Mouse (Mus musculus) WW6 (cell line): ENCODE measurements around the gene Iqcj.

Experiments
- DNase-seq: peaks from one replicate; pipeline ENCODE4 v3.0.0-alpha.2; 2013; ENCODE audit warnings: low read depth, low spot score

Gene Iqcj

GRCm38 (mm10) chr3:67954459-67955065 is 62.5 kb downstream of the Iqcj start:
- DNase-seq: no peak

- DNase-seq: no peak
Measured at GRCm38 (mm10) chr3:67959672-67960071, 67.7 kb downstream of the Iqcj start.

DNA sequence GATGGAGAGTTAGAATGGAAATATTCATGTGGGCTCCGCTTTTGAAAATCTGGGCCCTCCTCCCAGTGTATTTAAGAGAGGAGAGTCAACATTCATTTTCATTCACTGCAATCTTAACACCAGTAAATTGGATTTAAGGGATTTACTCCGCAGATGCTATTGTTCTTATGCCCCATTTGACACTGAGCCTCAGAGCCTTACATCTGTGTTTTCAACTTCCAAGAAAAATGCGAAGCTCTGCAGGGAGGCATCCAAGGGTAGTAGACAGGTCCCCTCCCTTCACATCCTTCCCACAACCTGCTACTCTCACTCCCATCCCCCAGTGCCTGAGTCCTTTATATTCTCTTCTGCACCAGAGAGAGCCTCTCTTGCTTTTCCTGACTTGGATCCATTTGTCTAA is 68.1 kb downstream of the Iqcj start:
- no peak for DNase-seq

DNA sequence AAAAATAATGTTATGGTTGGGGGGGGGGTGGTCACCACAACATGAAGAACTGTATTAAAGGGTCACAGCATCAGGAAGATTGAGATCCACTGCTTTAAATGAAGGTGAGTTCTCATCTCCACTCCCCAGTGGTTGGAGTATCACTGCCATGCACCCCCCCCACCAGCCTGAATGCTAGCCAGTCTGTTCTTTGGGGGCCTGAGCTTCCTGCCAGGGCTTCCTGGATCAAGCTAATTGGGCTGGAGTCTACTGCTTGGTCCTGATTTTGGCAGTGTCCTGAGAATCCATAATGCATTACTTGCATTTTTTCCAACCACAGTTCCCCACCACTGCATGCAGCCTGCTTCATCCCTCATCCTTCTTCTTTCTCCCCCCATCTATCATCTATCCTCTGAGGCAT is 68.7 kb downstream of the Iqcj start:
- no peak for DNase-seq

DNA sequence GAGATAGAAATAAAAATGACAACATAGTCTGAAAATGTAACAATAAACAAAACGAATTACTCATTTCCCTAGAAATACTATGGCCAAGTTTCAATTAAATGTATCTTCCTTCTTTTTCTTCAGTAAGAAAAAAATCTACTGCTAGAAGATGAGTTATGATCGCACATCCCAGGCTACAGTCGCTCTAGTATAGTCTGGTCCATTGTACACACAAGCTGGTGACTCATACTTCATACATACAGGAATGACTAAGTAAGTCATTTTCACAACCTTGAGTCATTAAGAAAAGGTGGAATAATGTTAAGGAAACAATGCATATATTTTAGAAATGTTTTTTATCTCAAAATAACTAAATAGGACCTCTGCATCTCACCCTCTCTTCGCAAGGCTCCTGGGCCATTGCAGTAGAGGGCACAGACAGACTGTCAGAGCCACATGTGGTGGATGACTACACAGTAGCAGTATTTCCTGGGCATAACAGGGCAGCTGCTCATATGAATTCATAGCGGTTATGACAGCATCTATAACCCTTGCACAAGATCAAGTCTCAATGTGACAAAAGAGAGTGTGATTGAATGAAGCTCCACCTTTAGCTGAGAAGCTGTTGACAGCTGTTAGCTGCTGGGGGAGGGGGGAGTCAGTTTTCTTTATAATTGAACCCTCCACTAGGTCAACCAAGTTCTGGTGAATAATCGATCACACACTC is 70.1 kb downstream of the Iqcj start:
- DNase-seq: no peak

DNA sequence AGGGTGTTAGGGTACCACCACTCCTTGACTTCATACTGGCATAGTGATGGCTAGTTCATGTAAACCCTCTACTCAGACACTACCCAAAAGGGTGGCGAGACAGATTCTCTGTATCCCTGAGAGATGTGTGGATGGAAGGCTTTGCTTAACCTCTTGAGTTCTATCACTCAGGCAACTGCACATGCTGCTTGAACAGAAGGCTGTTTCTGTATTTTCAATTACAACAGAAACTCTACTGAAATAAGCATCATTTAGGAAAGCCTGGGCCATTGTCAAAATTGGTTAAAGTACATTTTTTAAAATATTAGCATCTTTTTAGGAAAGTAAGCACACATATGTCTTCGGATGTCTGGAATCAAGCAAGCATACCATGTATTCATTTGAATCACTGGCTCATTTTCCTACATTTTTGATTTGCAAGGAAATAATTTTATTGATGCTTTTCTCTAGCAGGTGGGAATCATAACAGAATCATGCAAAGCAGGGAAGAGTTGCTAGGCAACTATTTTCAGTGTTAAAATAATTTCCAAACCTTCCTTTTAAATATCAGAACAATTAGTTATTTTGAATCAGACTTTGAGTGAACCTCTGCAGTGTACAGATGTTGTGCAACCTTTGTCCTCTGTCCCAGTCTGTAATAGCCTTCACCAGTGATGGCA is 82.4 kb downstream of the Iqcj start:
- no peak for DNase-seq

DNA sequence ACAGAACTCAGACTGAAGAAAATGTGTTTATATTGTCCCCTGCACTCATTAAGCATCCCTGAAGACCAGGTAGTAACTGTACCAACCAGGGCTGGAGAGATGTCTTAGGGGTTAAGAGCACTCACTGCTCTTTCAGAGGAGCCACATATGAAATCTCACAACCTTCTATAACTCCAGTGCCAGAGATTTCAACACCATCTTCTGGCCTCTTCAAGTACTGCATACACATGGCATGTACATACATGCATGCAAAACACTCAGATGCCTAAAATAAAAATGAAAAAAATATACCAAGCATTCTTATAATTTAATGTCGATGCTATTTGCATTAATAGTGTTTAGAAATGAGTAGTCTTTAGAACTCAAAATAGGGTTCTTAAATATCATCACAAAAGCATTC is 88.0 kb downstream of the Iqcj start:
- no peak for DNase-seq

- DNase-seq: no peak
Measured at GRCm38 (mm10) chr3:67983329-67983728, 91.3 kb downstream of the Iqcj start.

GRCm38 (mm10) chr3:68002415-68002814 is 110.4 kb downstream of the Iqcj start:
- no peak for DNase-seq

- no peak for DNase-seq
Measured at GRCm38 (mm10) chr3:68012342-68012741, 120.3 kb downstream of the Iqcj start.

GRCm38 (mm10) chr3:68015786-68016185 is 123.8 kb downstream of the Iqcj start:
- no peak for DNase-seq

DNA sequence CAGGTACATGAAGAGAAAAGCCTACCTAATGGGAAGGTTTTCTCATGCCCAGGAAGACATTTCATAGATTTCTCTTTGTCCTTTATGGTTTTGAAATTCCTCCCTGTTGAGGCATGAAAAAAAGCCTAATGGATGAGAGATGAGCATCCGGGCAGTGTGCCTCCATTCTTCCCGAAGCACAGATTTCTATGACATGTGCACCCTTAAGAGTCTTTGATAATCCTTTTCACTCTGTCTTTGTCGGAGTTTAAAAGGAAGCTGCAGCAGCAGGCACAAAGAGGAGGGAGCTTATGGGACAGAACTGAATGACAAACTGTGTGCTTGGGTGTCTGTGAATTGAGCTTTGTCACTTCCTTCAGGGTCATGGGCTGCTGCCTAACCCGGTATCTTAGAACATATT is 127.4 kb downstream of the Iqcj start:
- no peak for DNase-seq

DNA sequence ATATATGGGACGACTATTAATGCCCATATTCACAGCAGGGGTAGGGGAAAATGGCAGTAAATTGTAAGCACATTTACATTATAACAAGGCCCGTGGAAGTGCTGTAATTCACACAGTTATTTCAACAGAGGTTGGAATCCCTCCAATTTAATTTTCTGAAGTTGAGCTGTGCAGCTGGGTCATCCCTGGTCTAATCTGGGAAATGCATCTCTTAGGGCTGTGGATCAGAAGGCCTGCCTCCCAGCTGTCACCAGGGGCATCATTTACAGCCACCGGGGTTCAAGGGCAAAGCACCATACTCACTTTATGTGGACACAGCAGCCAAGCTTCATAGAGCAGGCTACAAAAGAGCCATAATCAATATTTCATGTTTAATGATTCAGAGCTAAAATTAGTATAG is 144.1 kb downstream of the Iqcj start:
- no peak for DNase-seq

- no peak for DNase-seq
Measured at GRCm38 (mm10) chr3:68042951-68043350, 150.9 kb downstream of the Iqcj start.

DNA sequence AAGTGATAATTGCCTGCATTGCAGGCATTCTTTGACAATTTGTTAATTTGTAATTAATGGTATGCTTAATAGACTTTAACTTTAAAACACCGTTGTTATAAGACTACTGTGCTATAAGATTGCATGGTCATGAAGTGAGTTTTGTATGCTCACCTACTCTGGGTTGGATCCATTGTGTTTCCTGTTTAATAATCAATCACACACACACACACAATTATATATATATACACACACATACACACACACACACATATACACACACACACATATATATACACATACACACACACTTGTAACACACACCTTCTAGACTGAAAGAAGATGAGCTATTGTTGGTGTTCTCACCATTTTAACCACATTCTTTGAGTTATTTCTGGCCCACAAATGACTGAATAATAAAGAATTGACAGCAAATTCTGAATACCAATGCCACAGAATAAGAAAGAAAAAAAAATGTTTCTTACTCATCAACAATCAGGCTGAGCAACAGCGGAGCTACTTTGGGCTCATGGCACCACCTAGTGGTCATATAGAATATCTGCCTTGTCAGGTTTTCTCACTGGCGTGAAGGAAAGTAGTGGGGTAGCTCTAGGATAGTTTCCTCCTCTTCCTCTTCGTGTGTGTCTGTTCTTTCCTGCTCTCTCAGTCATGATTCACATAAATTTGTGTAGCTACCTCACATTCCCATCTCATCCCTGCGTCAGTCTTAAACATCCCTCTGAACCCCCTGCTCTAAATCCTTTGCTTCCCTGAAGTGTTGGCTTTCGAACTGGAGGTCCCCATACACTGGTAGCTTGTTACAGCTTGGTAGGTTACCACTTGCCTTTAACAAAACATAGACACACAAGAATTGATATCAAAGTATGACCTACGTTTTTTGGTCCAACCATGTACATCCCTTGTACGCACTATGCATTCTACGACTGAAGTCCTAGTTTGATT is 153.7 kb downstream of the Iqcj start:
- no peak for DNase-seq

DNA sequence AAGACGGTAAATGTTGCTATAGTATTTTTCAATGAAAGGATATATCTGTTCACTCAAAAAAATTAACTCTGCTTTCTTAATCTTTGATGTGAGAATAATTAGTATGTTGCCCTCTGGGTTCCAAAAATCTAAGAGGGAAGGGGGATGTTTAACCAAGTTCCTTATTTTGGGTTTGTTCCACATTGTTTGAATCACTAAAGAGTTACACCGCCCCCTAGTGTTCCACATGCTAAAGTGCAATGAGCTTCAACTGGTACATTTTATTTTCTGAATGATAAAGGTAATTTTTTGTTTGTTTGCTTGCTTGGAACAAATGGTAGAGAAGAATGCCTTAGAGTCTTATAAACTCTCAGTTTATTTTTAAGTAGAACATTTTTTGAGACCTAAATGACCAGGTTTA is 161.5 kb downstream of the Iqcj start:
- no peak for DNase-seq

DNA sequence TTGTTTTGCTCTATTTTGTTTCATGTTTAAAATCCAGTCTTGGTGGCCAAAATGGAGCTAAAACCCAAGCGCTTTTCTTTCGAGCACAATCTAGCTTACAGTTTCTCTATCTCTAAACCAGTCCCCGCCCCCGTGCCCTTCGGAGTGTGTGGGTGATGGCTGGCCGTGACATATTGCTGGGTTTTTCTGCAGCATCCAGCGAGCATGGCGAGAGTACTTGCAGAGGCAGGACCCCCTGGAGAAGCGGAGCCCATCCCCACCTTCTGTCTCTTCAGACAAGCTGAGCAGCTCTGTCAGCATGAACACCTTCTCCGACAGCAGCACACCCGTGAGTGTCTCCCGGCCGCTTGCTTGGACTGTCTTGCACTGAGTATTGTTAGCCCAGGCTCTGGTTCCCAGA is 163.1 kb downstream of the Iqcj start:
- DNase-seq: no peak

DNA sequence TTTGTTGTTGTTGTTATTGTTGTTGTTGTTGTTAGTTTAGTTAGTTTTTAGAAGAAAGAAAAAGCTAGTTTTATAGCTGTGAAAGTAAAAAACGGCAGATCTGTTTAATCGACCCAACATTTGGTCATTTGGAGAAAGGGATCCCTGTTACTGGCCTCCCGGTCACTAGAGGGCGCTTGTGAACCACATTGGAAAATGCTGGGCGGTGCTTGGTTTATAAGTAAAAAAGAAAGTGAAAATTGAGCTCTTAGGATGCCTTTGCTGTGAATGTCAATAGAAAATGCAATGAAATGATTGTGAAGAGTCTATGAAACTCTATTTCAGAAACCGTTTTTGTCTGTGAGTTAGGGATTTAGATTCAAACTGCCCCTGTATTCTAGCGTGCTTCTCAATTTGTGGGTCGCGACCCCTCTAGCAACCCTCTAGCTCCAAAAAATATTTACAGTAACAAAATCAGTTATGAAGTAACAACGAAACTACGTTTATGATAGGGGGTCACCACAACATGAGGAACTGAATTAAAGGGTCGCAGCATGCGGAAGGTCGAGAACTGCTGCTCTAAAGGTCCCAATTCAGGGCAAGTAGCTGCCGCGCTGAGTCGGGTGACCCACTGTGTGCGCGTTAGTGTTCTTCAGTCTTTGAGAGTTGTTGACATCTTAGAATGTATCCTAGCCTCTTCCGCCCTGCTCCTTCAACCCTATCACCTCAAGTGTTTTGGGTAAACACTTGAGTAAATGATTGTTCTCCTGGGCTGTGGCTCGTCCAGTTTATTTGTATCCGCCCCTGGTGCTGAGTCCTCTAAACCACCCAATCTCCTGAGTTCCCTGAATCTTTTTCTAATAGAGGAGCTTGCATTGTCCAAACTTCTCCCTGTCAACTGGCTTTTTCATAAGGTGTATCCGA is 164.6 kb downstream of the Iqcj start:
- no peak for DNase-seq

- DNase-seq: no peak
Measured at GRCm38 (mm10) chr3:68059162-68059800, 167.3 kb downstream of the Iqcj start.

DNA sequence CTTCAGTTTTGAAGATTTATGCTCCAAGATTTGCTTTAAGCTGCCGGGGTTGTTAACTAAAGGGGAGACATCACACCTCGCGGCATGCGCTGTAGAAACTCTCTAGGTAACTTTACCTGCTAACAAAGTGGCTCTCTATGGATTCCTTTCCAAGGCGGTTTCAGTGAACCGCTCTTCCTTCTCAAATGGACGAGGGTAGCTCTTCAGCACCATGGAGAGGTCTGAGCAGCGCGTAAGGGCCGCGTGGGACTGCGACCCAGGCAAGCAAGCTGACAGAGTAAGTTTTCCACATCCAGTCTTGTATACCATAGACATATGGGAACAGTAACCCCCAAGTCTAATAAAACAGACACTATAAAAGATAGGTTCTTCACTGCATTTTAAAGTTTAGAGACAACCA is 172.7 kb downstream of the Iqcj start, which contains the start of gene Schip1:
TSS of gene Schip1 (plus strand) at position 72 of the 400 bp plus-strand sequence.
- DNase-seq: no peak
